40 mouse cellular contexts compared by ENCODE assay signal in the genomic region with DNA sequence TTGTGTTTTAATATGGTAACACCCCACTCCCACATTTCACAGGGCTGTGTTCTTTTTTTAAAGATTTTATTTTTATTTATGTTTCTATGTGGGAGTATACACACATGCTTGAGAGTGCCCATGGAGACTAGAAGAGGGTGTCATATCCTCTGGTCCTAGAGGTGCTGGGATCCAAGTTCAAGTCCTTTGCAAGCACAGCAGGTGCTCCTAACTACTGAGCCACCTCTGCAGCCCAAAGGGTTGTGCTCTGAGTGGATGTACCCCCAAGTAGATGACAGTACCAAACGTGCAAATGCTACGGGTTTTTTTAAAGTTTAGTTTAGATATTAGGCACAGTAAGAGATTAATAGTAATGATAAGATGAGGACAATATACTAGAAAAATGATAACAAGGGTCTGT. TPM values are rescaled to one million over a fixed set of nuclear protein-coding genes. Genes with fewer than 3 reads are reported as not detected.
"Had no signal": no experiment of that assay in that cellular context is flagged by ENCODE, and none has a peak within 500 bp of the region (broad histone marks: within the 10 kb centered on the region; RNA-seq: fewer than 3 reads in every experiment).

No protein-coding gene starts in this region.

- ATAC-seq: hindbrain, embryonic 16.5 days; inflammation-experienced regulatory T-cells, adult 6 months; intestine, embryonic 15.5 days; intestine, embryonic 16.5 days; intestine, postnatal 0 days had no signal

- H3K4me2 ChIP-seq: heart, embryonic 11.5 days; heart, embryonic 13.5 days; heart, embryonic 15.5 days; hindbrain, embryonic 12.5 days; hindbrain, embryonic 13.5 days; hindbrain, embryonic 14.5 days; hindbrain, embryonic 15.5 days; intestine, embryonic 15.5 days; kidney, embryonic 15.5 days had no signal

- H3K9me3 ChIP-seq: heart, embryonic 13.5 days; heart, embryonic 15.5 days; hindbrain, embryonic 10.5 days; hindbrain, embryonic 12.5 days; hindbrain, embryonic 13.5 days; hindbrain, embryonic 15.5 days; intestine, embryonic 15.5 days; kidney, embryonic 15.5 days had no signal

- H3K27ac ChIP-seq: heart, embryonic 13.5 days; heart, embryonic 15.5 days; hindbrain, embryonic 10.5 days; hindbrain, embryonic 12.5 days; hindbrain, embryonic 13.5 days; hindbrain, embryonic 14.5 days; hindbrain, embryonic 15.5 days; hindbrain, postnatal 0 days; intestine, embryonic 15.5 days; kidney, embryonic 15.5 days; kidney, postnatal 0 days; layer of hippocampus, adult 2 months; left cerebral cortex, adult 2 months had no signal

- H3K4me1 ChIP-seq: heart, embryonic 13.5 days; heart, embryonic 15.5 days; hindbrain, embryonic 10.5 days; hindbrain, embryonic 12.5 days; hindbrain, embryonic 13.5 days; hindbrain, embryonic 15.5 days; intestine, embryonic 15.5 days; kidney, embryonic 15.5 days had no signal

- DNase-seq: heart, postnatal 10 days; heart, postnatal 14 days; heart, postnatal 36 days; heart, postnatal 4 days; kidney, adult 11 months; kidney, adult 18-20 months; kidney, adult 2 months; kidney, adult 8-10 months; kidney, adult 9 months; kidney, postnatal 10 days; kidney, postnatal 14 days; kidney, postnatal 25 days; kidney, postnatal 36 days; kidney, postnatal 4 days; layer of hippocampus, adult 9-11 months; layer of hippocampus, postnatal 36 days had no signal

- H3K4me3 ChIP-seq: heart, embryonic 13.5 days; heart, embryonic 15.5 days; hindbrain, embryonic 10.5 days; hindbrain, embryonic 12.5 days; hindbrain, embryonic 13.5 days; hindbrain, embryonic 15.5 days; intestine, embryonic 15.5 days; kidney, embryonic 15.5 days; layer of hippocampus, adult 2 months; left cerebral cortex, adult 2 months had no signal

- H3K9ac ChIP-seq: heart, embryonic 13.5 days; heart, embryonic 15.5 days; hindbrain, embryonic 12.5 days; hindbrain, embryonic 13.5 days; hindbrain, embryonic 14.5 days; hindbrain, embryonic 15.5 days; intestine, embryonic 15.5 days; kidney, embryonic 15.5 days had no signal

- H3K27me3 ChIP-seq: heart, embryonic 13.5 days; heart, embryonic 15.5 days; hindbrain, embryonic 12.5 days; hindbrain, embryonic 13.5 days; hindbrain, embryonic 15.5 days; intestine, embryonic 15.5 days; kidney, embryonic 15.5 days had no signal

RNA-seq across cellular contexts. Expression of a gene that starts 28.7 kb away (rescaled TPM):
- polyA plus RNA-seq: inflammation-experienced regulatory T-cells, adult 6 months had no signal

RNA-seq across cellular contexts. Expression of a gene that starts 56.7 kb away (rescaled TPM):
- polyA plus RNA-seq: heart, embryonic 11.5 days; heart, embryonic 13.5 days; heart, embryonic 14.5 days; heart, embryonic 15.5 days; heart, embryonic 16.5 days; heart, postnatal 0 days; hindbrain, embryonic 10.5 days; hindbrain, embryonic 11.5 days; hindbrain, embryonic 13.5 days; hindbrain, embryonic 14.5 days; hindbrain, embryonic 16.5 days; hindbrain, postnatal 0 days; inflammation-experienced regulatory T-cells, adult 6 months; intestine, embryonic 14.5 days; intestine, embryonic 15.5 days; intestine, embryonic 16.5 days; intestine, postnatal 0 days; large intestine, adult 2 months had no signal
